Mouse (Mus musculus): ENCODE results near the gene Ralgapb. TPM values are rescaled to one million over a fixed set of nuclear protein-coding genes. Genes with fewer than 3 reads are reported as not detected.
A peak's percentile ranks its signal among the peaks of the same experiment; 100 is the strongest.

Gene Ralgapb
- polyA plus RNA-seq, 1 experiment = 27.0 TPM

GRCm38 (mm10) chr2:158539433-158540305, 130.0 kb downstream of the Ralgapb start:
- no peaks in the 10 kb centered on the region for H3K4me1 ChIP-seq (ENCODE audit: control insufficient read depth, insufficient read depth, low read length)
- no peak for TF ChIP-seq POLR2A (IDR thresholded peaks at IDR 0.05; ENCODE audit: borderline replicate concordance, low read depth, low read length)
- TF ChIP-seq CTCF (IDR thresholded peaks at IDR 0.05; ENCODE audit: low read depth, low read length) = no peak
- H3K4me3 ChIP-seq (ENCODE audit: insufficient read depth, low read length) = no peak overlapping the region

GRCm38 (mm10) chr2:158541286-158541685, 131.6 kb downstream of the Ralgapb start:
- TF ChIP-seq POLR2A (IDR thresholded peaks at IDR 0.05; ENCODE audit: borderline replicate concordance, low read depth, low read length) (no peak), CTCF (IDR thresholded peaks at IDR 0.05; ENCODE audit: low read depth, low read length) (no peak)

More at GRCm38 (mm10) chr2:158539433-158540305, 130.0 kb downstream of the Ralgapb start:
- H3K27ac ChIP-seq (ENCODE audit: insufficient read depth, low read depth, low read length) = no peak overlapping the region

GRCm38 (mm10) chr2:158545266-158545665, 135.6 kb downstream of the Ralgapb start:
- TF ChIP-seq POLR2A (IDR thresholded peaks at IDR 0.05; ENCODE audit: borderline replicate concordance, low read depth, low read length) (no peak), CTCF (IDR thresholded peaks at IDR 0.05; ENCODE audit: low read depth, low read length) (no peak)
- H3K27ac ChIP-seq (ENCODE audit: insufficient read depth, low read depth, low read length) = no peak overlapping the region
- no peaks in the 10 kb centered on the region for H3K4me1 ChIP-seq (ENCODE audit: control insufficient read depth, insufficient read depth, low read length)
- H3K4me3 ChIP-seq (ENCODE audit: insufficient read depth, low read length) = no peak overlapping the region

More at GRCm38 (mm10) chr2:158541286-158541685, 131.6 kb downstream of the Ralgapb start:
- H3K4me1 ChIP-seq (ENCODE audit: control insufficient read depth, insufficient read depth, low read length) = no peaks in the 10 kb centered on the region
- no peak overlapping the region for H3K27ac ChIP-seq (ENCODE audit: insufficient read depth, low read depth, low read length)
- no peak overlapping the region for H3K4me3 ChIP-seq (ENCODE audit: insufficient read depth, low read length)

- no peak overlapping the region for H3K4me3 ChIP-seq (ENCODE audit: insufficient read depth, low read length)
- TF ChIP-seq POLR2A (IDR thresholded peaks at IDR 0.05; ENCODE audit: borderline replicate concordance, low read depth, low read length) (no peak), CTCF (IDR thresholded peaks at IDR 0.05; ENCODE audit: low read depth, low read length) (peak; percentile 78)
- no peaks in the 10 kb centered on the region for H3K4me1 ChIP-seq (ENCODE audit: control insufficient read depth, insufficient read depth, low read length)
- H3K27ac ChIP-seq (ENCODE audit: insufficient read depth, low read depth, low read length) = no peak overlapping the region
Measured at GRCm38 (mm10) chr2:158546751-158547150, 137.1 kb downstream of the Ralgapb start.

Other genes starting within 250 kb of the Ralgapb start
- not detected in 2 replicates for gene D630003M21Rik, start 180.6 kb upstream of the Ralgapb start, polyA plus RNA-seq (2012; ENCODE audit: insufficient read depth, insufficient read length, missing spikeins)
- gene Bpi, start 151.8 kb upstream of the Ralgapb start, polyA plus RNA-seq (2012; ENCODE audit: insufficient read depth, insufficient read length, missing spikeins) = not detected in 2 replicates
- gene Lbp, start 103.4 kb upstream of the Ralgapb start, polyA plus RNA-seq (2012; ENCODE audit: insufficient read depth, insufficient read length, missing spikeins) = 0.24 TPM in 1 of 2 replicates, not detected in the other
- gene Snhg11, start 34.2 kb upstream of the Ralgapb start, polyA plus RNA-seq (2012; ENCODE audit: insufficient read depth, insufficient read length, missing spikeins) = 1.2 and 1.9 TPM in 2 replicates
- not detected in 2 replicates for gene Adig, start 92.8 kb downstream of the Ralgapb start, polyA plus RNA-seq (2012; ENCODE audit: insufficient read depth, insufficient read length, missing spikeins)
- not detected in 2 replicates for gene Arhgap40, start 102.9 kb downstream of the Ralgapb start, polyA plus RNA-seq (2012; ENCODE audit: insufficient read depth, insufficient read length, missing spikeins)
- gene Slc32a1, start 200.9 kb downstream of the Ralgapb start, polyA plus RNA-seq (2012; ENCODE audit: insufficient read depth, insufficient read length, missing spikeins) = not detected in 2 replicates
- 8.4 and 9.4 TPM in 2 replicates for gene Actr5, start 215.0 kb downstream of the Ralgapb start, polyA plus RNA-seq (2012; ENCODE audit: insufficient read depth, insufficient read length, missing spikeins)

Data from bone marrow macrophage, adult 2 months (primary cell).